Mouse (Mus musculus): ENCODE results near the gene Cryzl2.

DNA sequence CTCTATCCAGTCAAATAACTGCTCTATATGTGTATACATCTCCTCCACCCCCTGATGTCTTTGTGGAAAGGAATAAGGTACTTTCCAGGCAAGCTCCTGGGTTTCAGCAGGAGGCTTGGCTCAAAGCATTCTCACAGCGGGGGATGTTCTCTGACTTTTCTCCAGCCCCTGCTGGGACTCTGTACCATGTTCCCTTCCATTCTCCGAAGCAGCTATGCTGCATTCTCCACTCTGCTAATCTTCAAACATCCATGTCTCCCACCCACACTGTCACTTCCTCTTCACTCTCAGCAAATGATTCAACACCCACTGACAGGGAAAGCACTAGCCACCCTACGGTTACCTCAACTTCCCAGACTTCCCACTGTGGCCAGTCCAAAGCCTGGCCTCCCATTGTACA, 25.1 kb upstream of the Cryzl2 start:
- TF ChIP-seq CTCF (IDR thresholded peaks at IDR 0.05; ENCODE audit: low read depth) (no peak), EP300 (IDR thresholded peaks at IDR 0.05; ENCODE audit: low read depth) (no peak)

Data from heart, postnatal 0 days (tissue).